ENCODE assay signal across 26 mouse cellular contexts in genomic region chr6:50437815-50438214, GRCm38 (mm10). TPM values are rescaled to one million over a fixed set of nuclear protein-coding genes. Genes with fewer than 3 reads are reported as not detected.
DNase-seq lines count a peak whose midpoint lies in the region; ATAC-seq and TF ChIP-seq lines count a peak whose summit lies in the region.
"Had no signal": no experiment of that assay in that cellular context is flagged by ENCODE, and none has a peak within 500 bp of the region (broad histone marks: within the 10 kb centered on the region; RNA-seq: fewer than 3 reads in every experiment).

No protein-coding gene starts in this region.

- H3K27ac ChIP-seq in heart, adult 2 months, result peak overlapping the region; percentile 76
- H3K27ac ChIP-seq in heart, embryonic 11.5 days (ENCODE audit: low read depth, low read length), result no peak overlapping the region
- H3K27ac ChIP-seq: forebrain, embryonic 10.5 days; heart, embryonic 13.5 days; hindbrain, embryonic 10.5 days; kidney, embryonic 15.5 days; left cerebral cortex, adult 2 months; limb, embryonic 15.5 days; midbrain, embryonic 10.5 days had no signal

- H3K4me2 ChIP-seq in heart, embryonic 11.5 days, result no peak overlapping the region
- H3K4me2 ChIP-seq: heart, embryonic 13.5 days; kidney, embryonic 15.5 days; limb, embryonic 15.5 days had no signal

- no peak for ATAC-seq in heart, embryonic 11.5 days (replicated peaks; ENCODE audit: insufficient number of reproducible peaks, low FRiP score, low TSS enrichment)
- peak; percentile 80 for ATAC-seq in common myeloid progenitor, adult 5-6 weeks (replicated peaks; ENCODE audit: low read depth, poor library complexity, severe bottlenecking)
- ATAC-seq in monocyte, adult 5-6 weeks (replicated peaks; ENCODE audit: insufficient number of reproducible peaks, low FRiP score, low TSS enrichment, poor library complexity, severe bottlenecking), result peak; percentile 70
- ATAC-seq: forebrain, embryonic 16.5 days; midbrain, embryonic 16.5 days had no signal

- TF ChIP-seq POLR2A in heart, adult 2 months (IDR thresholded peaks at IDR 0.05; ENCODE audit: insufficient read depth, low read depth, low read length), result no peak

- H3K4me1 ChIP-seq in heart, adult 2 months (ENCODE audit: control insufficient read depth, insufficient read depth, low read length), result peaks cover 5% of the 10 kb centered on the region; the same call in 1 of the 2 replicates
- H3K4me1 ChIP-seq in heart, embryonic 11.5 days (ENCODE audit: control insufficient read depth, insufficient read depth, low read length), result peaks cover 7% of the 10 kb centered on the region; the same call in 1 of the 2 replicates
- H3K4me1 ChIP-seq: kidney, embryonic 15.5 days; limb, embryonic 15.5 days; midbrain, embryonic 10.5 days had no signal

- no peaks in the 10 kb centered on the region for H3K36me3 ChIP-seq in heart, adult 2 months (ENCODE audit: control insufficient read depth, insufficient read depth, low read length)
- H3K36me3 ChIP-seq in heart, embryonic 11.5 days (ENCODE audit: control insufficient read depth, insufficient read depth, low read length), result no peaks in the 10 kb centered on the region
- H3K36me3 ChIP-seq: forebrain, embryonic 10.5 days; hindbrain, embryonic 10.5 days; kidney, embryonic 15.5 days; limb, embryonic 15.5 days; midbrain, embryonic 10.5 days had no signal

- H3K27me3 ChIP-seq in heart, adult 2 months (ENCODE audit: control insufficient read depth, insufficient read depth, low read length), result no peaks in the 10 kb centered on the region
- H3K27me3 ChIP-seq in heart, embryonic 11.5 days (ENCODE audit: control insufficient read depth, insufficient read depth, low read length), result no peaks in the 10 kb centered on the region
- H3K27me3 ChIP-seq: heart, embryonic 13.5 days; kidney, embryonic 15.5 days; limb, embryonic 15.5 days had no signal

- H3K4me3 ChIP-seq in heart, adult 2 months, result no peak overlapping the region
- no peak overlapping the region for H3K4me3 ChIP-seq in heart, embryonic 11.5 days (ENCODE audit: low read depth, low read length)
- H3K4me3 ChIP-seq: forebrain, embryonic 10.5 days; heart, embryonic 13.5 days; hindbrain, embryonic 10.5 days; kidney, embryonic 15.5 days; left cerebral cortex, adult 2 months; limb, embryonic 15.5 days; midbrain, embryonic 10.5 days had no signal

- TF ChIP-seq CTCF in heart, adult 2 months (IDR thresholded peaks at IDR 0.05), result no peak

- 62% methylated on average over 2 of the region's 2 CpGs for WGBS in heart, adult 2 months
- WGBS in heart, embryonic 11.5 days (ENCODE audit: insufficient replicate concordance), result 91% methylated on average over 2 of the region's 2 CpGs

- H3K79me2 ChIP-seq in heart, adult 2 months (replicated peaks; ENCODE audit: control insufficient read depth, insufficient read depth, low read length), result no peaks in the 10 kb centered on the region; the same call in 1 of the 2 replicates

- peak in 1 of 2 experiments; percentile 65 for DNase-seq in heart, adult 2 months
- peak; percentile 30 for DNase-seq in lung, postnatal 36 days
- DNase-seq in lung, postnatal 14 days, result no peak
- DNase-seq in cerebellum, postnatal 25 days, result no peak
- DNase-seq in kidney, postnatal 25 days, result no peak
- DNase-seq: cerebellum, adult 11 months; cerebellum, adult 9-11 months; gastrocnemius, postnatal 10 days; kidney, adult 11 months; layer of hippocampus, adult 9-11 months; lung, adult 2 months; lung, postnatal 4 days; thymus, adult 18-20 months; thymus, postnatal 4 days had no signal

- H3K9ac ChIP-seq in heart, adult 2 months (ENCODE audit: low read depth, low read length), result no peak overlapping the region
- H3K9ac ChIP-seq in heart, embryonic 11.5 days (ENCODE audit: low read depth, low read length), result no peak overlapping the region
- H3K9ac ChIP-seq: heart, embryonic 13.5 days; kidney, embryonic 15.5 days; limb, embryonic 15.5 days had no signal

- peak; percentile 86 for TF ChIP-seq EP300 in heart, adult 2 months (IDR thresholded peaks at IDR 0.05; ENCODE audit: insufficient read depth, low read depth, low read length)

- intact Hi-C loops in heart, adult 2 months (cut with DNase I), result loop anchor here (5.0 kb wide), 2 partner anchors 41 to 81 kb away; no protein-coding TSS in a partner anchor

- H3K9me3 ChIP-seq in heart, embryonic 11.5 days (replicated peaks; ENCODE audit: control insufficient read depth, low read length), result no peaks in the 10 kb centered on the region
- H3K9me3 ChIP-seq: forebrain, embryonic 10.5 days; heart, embryonic 13.5 days; hindbrain, embryonic 10.5 days; kidney, embryonic 15.5 days; limb, embryonic 15.5 days; midbrain, embryonic 10.5 days had no signal

RNA-seq across cellular contexts. Expression of gene Osbpl3, which starts 18.2 kb away (rescaled TPM):
- total RNA-seq in heart, adult 2 months (2021), result 10 to 100 TPM; 25.4 to 26.5 TPM
- polyA plus RNA-seq in heart, adult 2 months (2012; rRNA removed), result 12.8 and 15.6 TPM in 2 replicates
- 9.3 and 13.3 TPM in 2 replicates for polyA plus RNA-seq in heart, embryonic 11.5 days (2014; fragmentation: Nextera tagmentation; extraction: Ambion mirVana)
- 13.1 and 15.4 TPM in 2 replicates for total RNA-seq in common myeloid progenitor, adult 5-6 weeks (2017)
- 58.3 to 144 TPM (median 65.9 TPM) in 3 replicates for total RNA-seq in monocyte, adult 5-6 weeks (2017)
